Mouse (Mus musculus) adrenal gland, adult (tissue): ENCODE results near the gene Kng1.
"Not testable (repeated sequence)": the region's sequence is repeated elsewhere in the genome, so short reads cannot be mapped to it uniquely, and the experiment has no call there.

Source experiments
- DNase-seq, 2 experiments: peaks; one replicate each; pipeline ENCODE4 v3.0.0; 2022 to 2023; ENCODE audit warnings: low spot score in 1 of 2; ENCODE audit not compliant: inconsistent age in 2 of 2

The Kng1 gene

DNA sequence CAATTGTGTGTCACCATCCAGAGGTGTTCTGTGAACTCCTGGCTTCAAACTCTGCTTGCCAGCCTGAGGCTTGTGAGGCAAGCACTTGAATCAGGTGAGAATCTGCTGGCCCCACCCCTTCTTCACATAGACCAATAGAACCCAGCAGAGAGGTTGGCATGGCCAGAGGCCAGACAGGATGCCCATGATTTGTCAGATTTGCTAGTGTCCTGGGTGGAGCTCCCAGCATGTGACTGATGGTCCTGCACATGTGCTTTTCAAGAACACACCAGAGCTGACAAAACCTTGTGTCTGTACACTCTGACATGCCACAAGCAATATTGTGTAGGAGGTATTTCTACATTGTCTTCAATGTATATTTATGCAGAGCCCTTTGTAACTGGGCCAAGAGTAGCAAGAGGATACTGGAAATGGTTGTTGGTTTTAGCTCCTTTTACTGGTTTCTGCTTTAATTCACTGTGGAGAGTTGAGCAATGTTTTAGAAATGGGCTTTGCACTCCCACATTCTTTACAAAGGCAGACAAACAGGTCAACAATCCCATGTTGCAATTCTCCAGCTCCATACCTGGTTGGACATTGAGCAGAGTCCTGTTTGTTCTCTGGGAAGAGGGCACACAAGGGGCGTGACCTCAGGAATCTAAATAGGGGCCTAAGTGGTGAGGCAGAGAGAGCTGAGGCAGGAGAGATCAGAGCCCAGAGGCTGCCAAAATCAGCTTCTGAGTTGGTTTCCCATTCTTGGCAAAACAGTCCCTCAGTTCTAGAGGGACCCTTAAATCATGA is at the start of gene Kng1:
Kng1 (plus strand) TSS at position 198 of the 780 bp plus-strand sequence.
- not testable (repeated sequence) for DNase-seq

DNA sequence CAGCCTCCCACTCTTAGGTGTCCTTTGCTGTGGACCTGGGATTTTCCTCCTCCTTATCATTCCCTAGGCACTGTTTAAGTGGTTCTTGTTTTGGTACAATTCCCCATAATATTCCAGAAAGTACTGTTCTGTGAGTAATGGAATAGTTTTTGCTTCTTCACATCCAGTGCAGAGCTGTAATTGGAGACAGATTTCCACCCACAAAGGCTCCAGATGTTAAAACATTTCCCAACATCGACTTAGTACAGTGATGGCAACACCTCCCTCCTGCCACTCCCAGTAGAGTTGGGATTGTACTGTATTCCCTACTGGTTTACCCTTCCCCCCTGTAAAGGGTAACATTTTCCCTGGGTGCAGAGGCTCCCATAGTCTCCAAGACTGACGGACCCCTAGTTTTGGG is 43.9 kb upstream of the Kng1 start:
- DNase-seq, result not testable (repeated sequence)

DNA sequence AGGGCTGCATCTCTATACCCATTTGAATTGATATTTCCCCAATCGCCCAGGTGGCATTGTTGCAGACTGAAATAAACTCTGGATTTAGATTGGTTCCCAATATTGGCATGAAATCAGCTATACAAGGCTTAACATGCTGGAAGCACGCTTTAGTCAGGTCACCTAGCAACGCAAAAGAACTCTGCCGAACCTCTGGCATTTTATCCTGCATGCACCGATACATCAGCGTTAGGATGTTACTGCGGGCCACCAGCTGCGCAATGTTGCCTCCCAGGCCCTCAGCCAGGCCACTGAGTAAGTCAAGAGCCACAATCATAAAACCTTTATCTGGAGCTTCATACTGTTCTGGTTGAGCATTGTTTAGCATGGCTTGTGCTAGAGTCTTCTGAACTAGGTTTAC is 43.0 kb upstream of the Kng1 start:
- not testable (repeated sequence) for DNase-seq

DNA sequence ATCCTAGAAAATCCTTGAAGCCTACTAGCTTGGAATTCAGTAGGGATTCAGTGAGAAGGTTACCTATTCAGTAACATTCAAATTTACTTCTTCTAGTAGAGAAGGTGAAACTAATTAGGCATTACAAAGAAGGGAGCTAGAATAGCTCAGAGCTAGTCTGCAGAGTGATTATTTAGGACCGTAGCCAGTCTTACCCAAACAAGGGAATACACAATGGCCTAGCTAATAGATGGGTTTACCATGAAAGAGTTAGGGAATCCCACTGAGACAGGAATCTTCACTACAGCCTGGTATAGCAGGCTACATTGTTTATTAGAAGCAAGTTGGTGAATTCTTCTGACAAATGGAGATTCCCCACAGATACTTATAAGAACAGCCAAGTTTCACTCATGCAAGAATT is 37.1 kb upstream of the Kng1 start:
- not testable (repeated sequence) for DNase-seq

DNA sequence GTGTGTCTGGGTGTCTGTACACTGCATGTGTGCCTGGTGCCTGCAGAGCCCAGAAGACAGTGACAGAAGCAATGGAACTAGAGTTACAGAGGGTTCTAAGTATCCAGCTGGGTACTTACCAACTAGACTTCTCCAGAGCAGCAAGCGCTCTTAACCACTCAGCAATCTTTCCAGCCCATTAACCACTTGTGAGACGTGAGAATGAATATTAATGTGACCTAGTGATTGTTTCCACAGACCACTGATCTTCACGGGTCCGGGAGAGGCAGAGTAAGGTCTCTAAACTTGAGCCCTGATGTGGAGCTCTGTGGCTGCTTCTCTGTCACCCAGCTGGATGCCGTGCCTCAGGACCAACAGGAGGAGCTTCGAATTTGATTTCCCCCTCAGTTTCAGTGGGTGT is 32.6 kb upstream of the Kng1 start:
- no peak for DNase-seq

DNA sequence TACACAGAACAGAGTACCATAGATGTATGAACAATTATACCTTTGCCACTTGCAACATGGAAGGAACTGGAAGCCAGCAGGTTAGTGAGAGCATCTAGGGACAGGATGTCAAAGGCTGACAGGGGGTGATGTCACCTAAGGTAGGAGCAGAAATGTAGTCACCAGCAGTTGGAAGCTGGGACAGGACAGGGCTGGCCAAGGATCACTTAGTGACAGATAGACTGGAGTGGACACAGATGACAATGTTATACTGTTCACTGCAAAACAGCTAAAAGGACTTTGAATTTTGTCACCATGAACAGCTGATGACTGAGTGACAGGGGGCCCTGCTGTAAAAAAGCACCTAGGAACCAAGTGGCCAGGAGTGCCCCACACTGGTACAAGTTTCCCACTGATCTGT is 31.1 kb upstream of the Kng1 start:
- no peak for DNase-seq

DNA sequence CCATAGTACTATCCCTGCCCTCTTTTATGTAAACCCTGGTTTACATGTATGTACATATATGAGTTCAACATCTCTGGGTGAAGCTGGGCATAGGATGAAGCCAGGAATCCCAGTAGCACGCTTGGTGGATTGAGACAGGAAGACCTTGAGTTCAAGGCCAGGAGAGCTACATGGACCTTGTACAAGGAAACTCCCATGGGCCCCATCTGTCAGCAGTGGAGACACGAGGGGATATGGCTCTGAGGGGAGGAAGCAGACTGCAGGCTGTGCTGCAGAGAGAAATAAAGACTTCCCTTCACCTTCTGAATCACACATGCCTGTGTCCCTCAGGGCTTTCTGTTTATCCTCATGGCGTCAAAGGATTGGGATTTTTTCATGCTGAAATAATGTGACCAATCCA is 30.3 kb upstream of the Kng1 start:
- DNase-seq, result peak in 1 of 2 experiments; percentile 28

DNA sequence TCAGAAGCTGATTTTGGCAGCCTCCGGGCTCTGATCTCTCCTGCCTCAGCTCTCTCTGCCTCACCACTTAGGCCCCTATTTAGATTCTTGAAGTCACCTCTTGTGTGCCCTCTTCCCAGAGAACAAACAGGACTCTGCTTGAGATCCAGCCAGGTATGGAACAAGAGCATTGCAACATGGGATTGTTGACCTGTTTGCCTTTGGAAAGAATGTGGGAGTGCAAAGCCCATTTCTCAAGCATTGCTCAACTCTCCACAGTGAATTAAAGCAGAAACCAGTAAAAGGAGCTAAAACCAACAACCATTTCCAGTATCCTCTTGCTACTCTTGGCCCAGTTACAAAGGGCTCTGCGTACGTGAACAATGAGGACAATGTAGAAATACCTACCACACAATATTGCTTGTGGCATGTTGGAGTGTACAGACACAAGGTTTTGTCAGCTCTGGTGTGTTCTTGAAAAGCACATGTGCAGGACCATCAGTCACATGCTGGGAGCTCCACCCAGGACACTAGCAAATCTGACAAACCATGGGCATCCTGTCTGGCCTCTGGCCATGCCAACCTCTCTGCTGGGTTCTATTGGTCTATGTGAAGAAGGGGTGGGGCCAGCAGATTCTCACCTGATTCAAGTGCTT is 28.6 kb upstream of the Kng1 start, which contains the start of gene Kng2:
Kng2 (minus strand) TSS at position 517 of the 635 bp plus-strand sequence.
- peak in 1 of 2 experiments; percentile 52 for DNase-seq

DNA sequence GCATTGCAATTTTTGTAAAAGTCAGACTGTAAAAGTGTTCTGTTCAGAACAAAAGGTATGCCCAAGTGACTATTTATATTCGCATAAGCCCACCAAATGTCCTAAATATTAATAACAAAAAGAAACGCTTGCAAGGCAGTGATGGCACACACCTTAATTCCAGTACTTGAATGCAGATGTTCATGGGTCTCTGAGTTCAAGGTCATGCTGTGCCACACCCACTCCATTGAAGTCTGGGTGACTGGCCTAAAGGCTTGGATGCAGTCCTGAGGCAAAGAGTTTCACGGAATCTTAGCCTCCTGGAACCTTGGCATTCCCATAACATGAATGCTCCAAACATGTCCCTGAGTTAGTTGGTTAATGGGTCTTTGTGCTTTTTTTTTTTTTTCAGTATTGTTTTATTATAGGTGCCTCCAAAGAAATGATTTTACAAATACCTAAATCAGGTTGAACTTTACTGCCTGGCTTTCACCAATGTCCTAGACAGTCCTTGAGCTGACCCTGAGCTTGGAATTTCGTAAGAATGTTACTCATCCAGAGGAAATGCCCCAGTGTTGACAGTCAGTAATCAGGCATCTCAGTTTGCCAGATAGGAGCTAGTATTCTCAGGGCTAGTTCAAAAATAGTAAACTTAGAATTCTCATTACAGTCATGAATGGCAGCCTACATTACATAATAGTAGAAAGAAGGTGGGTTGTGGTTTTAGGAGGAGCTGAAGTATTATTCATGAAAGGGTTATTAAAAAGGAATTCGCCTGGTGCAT is 26.8 kb upstream of the Kng1 start:
- DNase-seq, result peak; percentile 32 to 84

DNA sequence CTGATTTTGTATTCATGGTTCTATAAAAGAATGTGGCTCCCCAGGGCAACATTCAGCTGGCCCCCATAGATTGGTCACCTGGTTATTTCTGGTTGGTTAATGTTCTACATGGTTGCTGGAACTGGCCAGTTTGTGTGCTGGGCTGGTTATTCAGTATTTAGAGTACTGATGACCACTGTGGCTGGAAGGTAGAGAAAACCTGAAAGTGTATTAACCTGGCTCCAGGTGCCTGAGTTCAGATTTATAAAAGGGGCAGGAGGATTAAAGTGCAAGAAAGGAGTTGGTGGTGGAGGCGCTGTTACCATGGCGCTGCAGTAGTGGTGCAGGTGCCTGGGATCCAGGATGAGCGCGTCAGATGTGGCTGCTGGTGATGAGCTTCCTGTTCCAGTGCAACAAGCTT is 24.0 kb upstream of the Kng1 start:
- no peak for DNase-seq

DNA sequence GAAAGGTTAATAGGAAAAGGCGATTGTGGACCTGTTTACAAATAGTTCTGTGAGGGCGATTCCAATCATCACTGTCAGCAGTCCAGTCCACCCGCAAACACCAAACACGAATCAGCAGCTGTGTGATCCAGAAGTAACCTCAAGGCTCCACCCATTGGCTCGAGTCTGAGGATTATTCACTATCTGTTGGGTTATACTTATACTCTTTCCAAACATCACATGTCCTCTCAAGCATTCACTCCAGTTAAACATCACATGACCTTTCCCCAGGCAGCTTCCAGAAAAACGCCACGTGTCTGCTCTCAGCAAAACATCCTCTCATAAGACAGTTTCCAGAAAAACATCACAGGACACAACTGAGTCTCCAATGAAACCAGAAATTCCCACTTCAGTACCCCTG is 19.9 kb upstream of the Kng1 start:
- DNase-seq, result no peak

DNA sequence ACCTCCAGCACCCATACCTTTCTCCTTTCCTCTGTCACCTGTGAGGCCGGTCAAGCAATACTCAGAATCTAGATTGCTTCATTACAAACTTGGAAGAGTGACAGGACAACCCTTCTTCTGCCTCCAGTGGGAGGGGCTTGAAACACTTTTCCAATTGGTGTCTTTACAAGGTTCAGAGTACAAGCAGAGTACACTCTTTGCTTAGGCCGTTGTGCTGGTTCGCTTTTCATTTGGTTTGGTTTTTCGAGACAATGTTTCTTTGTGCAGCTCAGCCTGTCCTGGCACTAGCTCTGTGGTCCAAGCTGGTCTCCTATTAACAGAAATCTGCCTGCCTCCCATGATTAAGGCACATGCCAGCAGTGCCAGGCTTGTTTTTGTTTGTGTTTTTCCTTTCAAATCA is 18.4 kb upstream of the Kng1 start:
- no peak for DNase-seq

DNA sequence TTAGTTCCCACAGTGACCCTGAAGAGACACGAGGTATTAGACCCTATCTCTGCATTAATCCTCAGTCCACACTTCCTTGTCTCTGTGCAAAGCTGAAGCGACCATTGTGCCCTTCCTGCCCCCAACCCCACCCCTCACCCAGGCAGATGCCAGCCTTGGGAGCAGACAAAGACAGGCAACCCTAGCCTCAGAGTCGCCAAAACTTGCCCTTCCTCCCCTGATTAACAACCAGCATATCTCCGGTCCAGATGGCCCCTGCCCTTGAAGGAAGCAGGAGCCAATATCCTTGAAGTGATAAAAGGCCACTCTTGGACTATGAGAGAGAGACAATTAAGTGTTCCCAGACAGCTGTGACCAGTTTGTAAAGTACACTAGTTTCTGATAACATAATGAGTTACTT is 16.8 kb upstream of the Kng1 start:
- no peak for DNase-seq

DNA sequence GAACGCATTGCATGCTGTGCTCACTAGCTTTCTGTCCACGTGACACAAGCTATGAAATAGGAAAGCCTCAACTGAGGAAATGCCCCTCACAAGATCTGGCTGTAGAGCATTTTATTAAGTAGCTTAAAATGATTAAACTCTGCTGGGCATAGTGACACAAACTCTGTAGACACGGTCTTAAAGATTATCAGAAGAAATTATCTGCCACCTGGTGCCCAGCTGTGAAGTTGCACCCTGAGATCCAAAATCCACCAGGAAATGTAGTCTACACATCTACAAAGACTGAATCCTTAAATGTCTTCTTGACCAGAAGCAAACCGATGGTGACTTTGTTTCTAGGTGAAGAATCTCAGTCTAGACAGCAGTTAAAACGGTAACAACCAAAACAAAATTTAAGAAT is 11.3 kb upstream of the Kng1 start:
- peak in 1 of 2 experiments; percentile 72 for DNase-seq

DNA sequence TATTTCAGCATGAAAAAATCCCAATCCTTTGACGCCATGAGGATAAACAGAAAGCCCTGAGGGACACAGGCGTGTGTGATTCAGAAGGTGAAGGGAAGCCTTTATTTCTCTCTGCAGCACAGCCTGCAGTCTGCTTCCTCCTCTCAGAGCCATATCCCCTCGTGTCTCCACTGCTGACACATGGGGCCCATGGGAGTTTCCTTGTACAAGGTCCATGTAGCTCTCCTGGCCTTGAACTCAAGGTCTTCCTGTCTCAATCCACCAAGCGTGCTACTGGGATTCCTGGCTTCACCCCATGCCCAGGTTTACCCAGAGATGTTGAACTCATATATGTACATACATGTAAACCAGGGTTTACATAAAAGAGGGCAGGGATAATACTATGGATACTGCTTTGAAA is 2.0 kb downstream of the Kng1 start:
- not testable (repeated sequence) for DNase-seq

DNA sequence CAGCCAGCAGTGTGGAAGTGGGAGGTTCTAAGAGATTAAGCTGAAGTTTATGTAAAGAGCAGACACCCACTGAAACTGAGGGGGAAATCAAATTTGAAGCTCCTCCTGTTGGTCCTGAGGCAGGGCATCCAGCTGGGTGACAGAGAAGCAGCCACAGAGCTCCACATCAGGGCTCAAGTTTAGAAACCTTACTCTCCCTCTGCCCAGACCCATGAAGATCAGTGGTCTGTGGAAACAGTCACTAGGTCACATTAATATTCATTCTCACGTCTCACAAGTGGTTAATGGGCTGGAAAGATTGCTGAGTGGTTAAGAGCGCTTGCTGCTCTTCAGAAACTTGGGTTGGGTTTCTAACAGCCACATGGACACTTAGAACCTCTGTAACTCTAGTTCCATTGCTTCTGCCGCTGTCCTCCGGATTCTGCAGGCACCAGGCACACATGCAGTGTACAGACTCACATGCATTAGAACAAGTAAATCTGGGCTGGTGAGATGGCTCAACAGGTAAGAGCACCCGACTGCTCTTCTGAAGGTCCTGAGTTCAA is 3.2 kb downstream of the Kng1 start:
- not testable (repeated sequence) for DNase-seq

DNA sequence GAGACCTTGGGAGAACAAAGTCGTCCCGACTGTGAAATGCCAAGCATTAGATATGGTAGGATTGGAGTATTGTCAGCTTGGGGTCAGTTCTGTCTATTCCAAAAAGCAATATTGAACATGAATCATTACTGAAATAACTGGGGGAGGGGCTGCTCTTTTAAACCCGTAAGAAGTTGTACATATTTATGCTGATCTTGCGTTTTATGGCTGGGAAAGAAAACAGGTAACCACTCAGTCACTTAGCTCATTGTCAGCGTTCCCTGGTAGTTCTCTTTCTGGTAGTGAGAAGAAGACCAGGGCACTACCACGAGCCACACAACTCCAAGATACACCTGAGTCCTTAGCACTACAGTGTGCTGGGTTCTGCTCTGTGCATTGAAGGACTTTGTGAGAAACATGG is 19.9 kb downstream of the Kng1 start:
- DNase-seq, result not testable (repeated sequence)

DNA sequence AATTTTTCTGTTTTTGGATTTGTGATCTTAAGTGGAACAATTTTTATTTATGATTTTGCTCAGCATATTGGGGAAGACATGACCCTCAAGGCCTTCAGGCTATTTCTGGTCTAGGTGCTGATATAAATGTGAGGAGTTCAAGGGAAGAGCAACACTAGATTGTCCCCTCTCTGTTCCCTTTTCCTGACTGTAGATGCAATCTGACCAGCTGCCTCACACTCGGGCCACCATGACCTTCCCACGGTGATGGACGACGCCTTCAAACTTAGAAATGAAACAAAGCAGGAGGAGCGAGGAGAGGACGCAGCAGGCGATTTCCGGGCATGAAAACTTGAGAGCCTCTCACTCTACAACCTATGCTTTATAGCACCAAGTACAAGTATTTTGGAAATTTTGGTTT is 29.5 kb downstream of the Kng1 start:
- peak in 1 of 2 experiments; percentile 16 for DNase-seq

DNA sequence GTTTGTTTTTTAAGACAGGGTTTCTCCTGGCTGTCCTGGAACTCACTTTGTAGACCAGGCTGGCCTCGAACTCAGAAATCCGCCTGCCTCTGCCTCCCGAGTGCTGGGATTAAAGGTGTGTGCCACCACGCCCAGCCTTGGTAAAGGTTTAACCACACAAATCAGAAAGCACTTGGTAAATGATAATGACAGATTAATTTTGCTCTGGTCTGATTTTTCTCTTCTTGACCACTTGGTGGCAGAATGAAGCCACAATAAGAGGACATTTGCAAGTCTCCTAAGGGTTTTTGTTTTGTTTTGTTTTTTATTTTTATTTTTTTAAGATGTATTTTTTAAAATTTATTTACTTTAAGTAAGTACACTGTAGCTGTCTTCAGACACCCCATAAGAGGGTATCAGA is 30.0 kb downstream of the Kng1 start:
- peak in 1 of 2 experiments; percentile 54 for DNase-seq

DNA sequence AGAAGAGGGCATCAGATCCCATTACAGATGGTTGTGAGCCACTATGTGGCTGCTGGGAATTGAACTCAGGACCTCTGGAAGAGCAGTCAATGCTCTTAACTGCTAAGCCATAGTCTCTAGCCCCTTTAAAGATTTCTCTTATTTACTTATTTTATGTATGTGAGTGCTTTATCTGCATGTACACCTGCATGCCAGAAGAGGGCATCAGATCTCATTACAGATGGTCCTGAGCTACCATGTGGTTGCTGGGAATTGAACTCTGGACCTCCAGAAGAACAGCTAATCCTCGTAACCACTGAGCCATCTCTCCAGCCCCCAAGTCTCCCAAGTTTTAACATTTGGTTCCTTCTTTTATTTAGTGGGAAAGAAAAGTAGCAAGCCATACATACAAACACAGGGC is 30.8 kb downstream of the Kng1 start:
- DNase-seq, result peak in 1 of 2 experiments; percentile 42

DNA sequence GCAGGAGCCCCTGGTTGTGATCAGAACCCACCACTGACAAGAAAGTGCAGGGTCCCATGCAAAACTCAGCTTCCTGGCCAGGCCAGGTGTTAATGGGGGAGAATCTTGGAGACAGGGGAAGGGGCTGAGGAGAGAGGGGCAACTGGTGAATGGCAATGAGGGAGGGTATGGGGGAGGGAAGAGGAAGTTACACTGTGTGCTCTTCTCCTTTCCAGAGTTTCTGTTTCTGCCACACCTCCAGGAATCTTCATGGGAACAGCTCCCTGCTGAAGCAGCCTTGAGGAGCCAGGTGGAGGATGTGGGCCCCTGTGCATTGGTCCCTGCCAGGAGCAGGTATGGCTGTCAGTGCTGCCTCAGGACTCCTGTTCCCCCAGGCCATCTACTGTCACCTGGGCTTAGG is 33.7 kb downstream of the Kng1 start:
- not testable (repeated sequence) for DNase-seq
